In genomic region chr2:30954797-30955196, GRCm38 (mm10) we compare ENCODE assay signal across 8 mouse cellular contexts. TPM values are rescaled to one million over a fixed set of nuclear protein-coding genes. Genes with fewer than 3 reads are reported as not detected.
DNase-seq lines count a peak whose midpoint lies in the region; ATAC-seq and TF ChIP-seq lines count a peak whose summit lies in the region.
"Had no signal": no experiment of that assay in that cellular context is flagged by ENCODE, and none has a peak within 500 bp of the region (broad histone marks: within the 10 kb centered on the region; RNA-seq: fewer than 3 reads in every experiment).

No protein-coding gene starts in this region.

- H3K4me1 ChIP-seq in forebrain, embryonic 12.5 days: peaks cover 29% of the 10 kb centered on the region
- peaks cover 17% of the 10 kb centered on the region for H3K4me1 ChIP-seq in liver, embryonic 11.5 days (replicated peaks; ENCODE audit: control insufficient read depth, insufficient read depth, low read length)
- H3K4me1 ChIP-seq in stomach, postnatal 0 days (replicated peaks; ENCODE audit: control insufficient read depth, insufficient read depth): peaks cover 5% of the 10 kb centered on the region; the same call in 1 of the 2 replicates

- no peaks in the 10 kb centered on the region for H3K9me3 ChIP-seq in forebrain, embryonic 12.5 days
- H3K9me3 ChIP-seq in liver, embryonic 11.5 days (ENCODE audit: control insufficient read depth, low read length): no peaks in the 10 kb centered on the region
- H3K9me3 ChIP-seq in stomach, postnatal 0 days (ENCODE audit: control insufficient read depth, low read length): no peaks in the 10 kb centered on the region

- H3K36me3 ChIP-seq in forebrain, embryonic 12.5 days (replicated peaks): peaks cover 54% of the 10 kb centered on the region
- H3K36me3 ChIP-seq in liver, embryonic 11.5 days (ENCODE audit: control insufficient read depth, insufficient read depth, low read length): peaks cover 32% of the 10 kb centered on the region
- H3K36me3 ChIP-seq in stomach, postnatal 0 days (ENCODE audit: control insufficient read depth, insufficient read depth, low read length): peaks cover 24% of the 10 kb centered on the region

- ATAC-seq in forebrain, embryonic 12.5 days (ENCODE audit: low FRiP score): no peak
- ATAC-seq in liver, embryonic 11.5 days (replicated peaks; ENCODE audit: low FRiP score): no peak
- ATAC-seq in stomach, postnatal 0 days (ENCODE audit: low FRiP score, low TSS enrichment): no peak

- no peak overlapping the region for H3K27ac ChIP-seq in forebrain, embryonic 12.5 days
- no peak overlapping the region for H3K27ac ChIP-seq in liver, embryonic 11.5 days (ENCODE audit: low read depth, low read length)
- H3K27ac ChIP-seq in stomach, postnatal 0 days (replicated peaks): no peak overlapping the region

- peak overlapping the region; percentile 90 for H3K4me2 ChIP-seq in forebrain, embryonic 12.5 days
- peak overlapping the region; percentile 95 for H3K4me2 ChIP-seq in liver, embryonic 11.5 days
- H3K4me2 ChIP-seq in stomach, postnatal 0 days (replicated peaks; ENCODE audit: low read depth): peak overlapping the region; percentile 20; the same call in 1 of the 2 replicates

- peak overlapping the region; percentile 93 for H3K9ac ChIP-seq in forebrain, embryonic 12.5 days
- H3K9ac ChIP-seq in liver, embryonic 11.5 days (ENCODE audit: low read depth, low read length): no peak overlapping the region
- H3K9ac ChIP-seq in stomach, postnatal 0 days (ENCODE audit: low read length): no peak overlapping the region

- TF ChIP-seq EP300 in stomach, postnatal 0 days (optimal IDR thresholded peaks at IDR 0.05): no peak

- 83% methylated on average over 6 of the region's 6 CpGs for WGBS in forebrain, embryonic 12.5 days
- 60% methylated on average over 6 of the region's 6 CpGs for WGBS in liver, embryonic 11.5 days
- WGBS in stomach, postnatal 0 days: 53% methylated on average over 6 of the region's 6 CpGs

- H3K27me3 ChIP-seq in forebrain, embryonic 12.5 days: no peaks in the 10 kb centered on the region
- no peaks in the 10 kb centered on the region for H3K27me3 ChIP-seq in liver, embryonic 11.5 days (replicated peaks; ENCODE audit: control insufficient read depth, insufficient read depth, low read length)
- H3K27me3 ChIP-seq in stomach, postnatal 0 days (ENCODE audit: control insufficient read depth, insufficient read depth, low read length): no peaks in the 10 kb centered on the region

- peak; percentile 32; the same call in 1 of the 2 replicates for TF ChIP-seq CTCF in stomach, postnatal 0 days (IDR thresholded peaks at IDR 0.05; ENCODE audit: low read depth)

- peak; percentile 26 for DNase-seq in lung, postnatal 36 days
- DNase-seq in lung, postnatal 25 days (ENCODE audit: low spot score): no peak
- DNase-seq in liver, embryonic 11.5 days (ENCODE audit: low spot score): no peak
- no peak for DNase-seq in stomach, postnatal 0 days (ENCODE audit: low spot score)
- DNase-seq in urinary bladder, postnatal 36 days (ENCODE audit: low spot score in 2 of 2): no peak
- no peak for DNase-seq in layer of hippocampus, adult 18-20 months (ENCODE audit: low spot score in 2 of 2)
- DNase-seq: kidney, postnatal 25 days had no signal

- 0 out of 2 replicates have a peak overlapping the region, but pooled peaks have one; percentile 1 for H3K4me3 ChIP-seq in forebrain, embryonic 12.5 days (replicated peaks)
- H3K4me3 ChIP-seq in liver, embryonic 11.5 days (ENCODE audit: low read depth, low read length): peak overlapping the region; percentile 90
- H3K4me3 ChIP-seq in stomach, postnatal 0 days (ENCODE audit: low read depth, low read length): no peak overlapping the region

RNA-seq across cellular contexts. Expression of gene Tor1b, which starts 2.0 kb away (rescaled TPM):
- polyA plus RNA-seq in forebrain, embryonic 12.5 days (2016; fragmentation: Nextera tagmentation; extraction: Ambion mirVana): 24.1 and 27.3 TPM in 2 replicates
- polyA plus RNA-seq in liver, embryonic 11.5 days (2014; fragmentation: Nextera tagmentation; extraction: Ambion mirVana): 27.2 and 31.6 TPM in 2 replicates
- polyA plus RNA-seq in stomach, postnatal 0 days (2015; fragmentation: Nextera tagmentation; extraction: Ambion mirVana): 20.1 and 21.8 TPM in 2 replicates
- total RNA-seq in layer of hippocampus, adult 18-20 months (2021): 10 to 100 TPM; 32.3 to 38.3 TPM

RNA-seq across cellular contexts. Expression of gene Tor1a, which starts 12.9 kb away (rescaled TPM):
- polyA plus RNA-seq in forebrain, embryonic 12.5 days (2016; fragmentation: Nextera tagmentation; extraction: Ambion mirVana): 85.4 and 86.1 TPM in 2 replicates
- polyA plus RNA-seq in liver, embryonic 11.5 days (2014; fragmentation: Nextera tagmentation; extraction: Ambion mirVana): 71.7 and 73.2 TPM in 2 replicates
- 49.1 and 51.2 TPM in 2 replicates for polyA plus RNA-seq in stomach, postnatal 0 days (2015; fragmentation: Nextera tagmentation; extraction: Ambion mirVana)
- total RNA-seq in layer of hippocampus, adult 18-20 months (2021): 10 to 100 TPM; 49.5 to 51.4 TPM

RNA-seq across cellular contexts. Expression of gene Ptges, which starts 25.1 kb away (rescaled TPM):
- polyA plus RNA-seq in forebrain, embryonic 12.5 days (2016; fragmentation: Nextera tagmentation; extraction: Ambion mirVana): 2.5 and 2.7 TPM in 2 replicates
- 0.92 and 0.97 TPM in 2 replicates for polyA plus RNA-seq in liver, embryonic 11.5 days (2014; fragmentation: Nextera tagmentation; extraction: Ambion mirVana)
- 28.3 and 29.2 TPM in 2 replicates for polyA plus RNA-seq in stomach, postnatal 0 days (2015; fragmentation: Nextera tagmentation; extraction: Ambion mirVana)
- 1 to 10 TPM; 2.5 to 5.2 TPM for total RNA-seq in layer of hippocampus, adult 18-20 months (2021)

RNA-seq across cellular contexts. Expression of gene BC005624, which starts 27.2 kb away (rescaled TPM):
- 66.6 and 70.5 TPM in 2 replicates for polyA plus RNA-seq in forebrain, embryonic 12.5 days (2016; fragmentation: Nextera tagmentation; extraction: Ambion mirVana)
- 51.6 and 53.5 TPM in 2 replicates for polyA plus RNA-seq in liver, embryonic 11.5 days (2014; fragmentation: Nextera tagmentation; extraction: Ambion mirVana)
- polyA plus RNA-seq in stomach, postnatal 0 days (2015; fragmentation: Nextera tagmentation; extraction: Ambion mirVana): 29.5 TPM in 2 replicates
- total RNA-seq in layer of hippocampus, adult 18-20 months (2021): 10 to 100 TPM; 68.0 to 68.2 TPM

RNA-seq across cellular contexts. Expression of gene Usp20, which starts 27.3 kb away (rescaled TPM):
- 29.5 and 30.6 TPM in 2 replicates for polyA plus RNA-seq in forebrain, embryonic 12.5 days (2016; fragmentation: Nextera tagmentation; extraction: Ambion mirVana)
- polyA plus RNA-seq in liver, embryonic 11.5 days (2014; fragmentation: Nextera tagmentation; extraction: Ambion mirVana): 11.5 and 12.9 TPM in 2 replicates
- 8.9 and 9.0 TPM in 2 replicates for polyA plus RNA-seq in stomach, postnatal 0 days (2015; fragmentation: Nextera tagmentation; extraction: Ambion mirVana)
- 10 to 100 TPM; 86.5 to 90.9 TPM for total RNA-seq in layer of hippocampus, adult 18-20 months (2021)

Comparison
In these comparisons a context has a peak if more than half of its experiments do, and no peak if none do; other contexts are left out.
1. H3K4me2 ChIP-seq: peak in every context shown above with its lines; median percentile 95 in liver, embryonic 11.5 days; 90 in forebrain, embryonic 12.5 days; 20 in stomach, postnatal 0 days.